ENCODE assay signal across 8 mouse cellular contexts in genomic region chr3:97811651-97812399, GRCm38 (mm10).
DNase-seq lines count a peak whose midpoint lies in the region; ATAC-seq lines count a peak whose summit lies in the region.

No protein-coding gene starts in this region.

- no peak overlapping the region for H3K9ac ChIP-seq in lung, embryonic 16.5 days (ENCODE audit: low read length)
- H3K9ac ChIP-seq in heart, embryonic 15.5 days = no peak overlapping the region
- no peak overlapping the region for H3K9ac ChIP-seq in limb, embryonic 13.5 days

- no peaks in the 10 kb centered on the region for H3K9me3 ChIP-seq in lung, embryonic 16.5 days (ENCODE audit: control insufficient read depth, low read length)
- H3K9me3 ChIP-seq in heart, embryonic 15.5 days (replicated peaks) = no peaks in the 10 kb centered on the region
- H3K9me3 ChIP-seq in limb, embryonic 13.5 days = no peaks in the 10 kb centered on the region

- H3K36me3 ChIP-seq in lung, embryonic 16.5 days (ENCODE audit: control insufficient read depth, insufficient read depth, low read length) = no peaks in the 10 kb centered on the region
- H3K36me3 ChIP-seq in heart, embryonic 15.5 days = 0 out of 2 replicates have a peak, but pooled peaks cover 4% of the 10 kb centered on the region
- no peaks in the 10 kb centered on the region for H3K36me3 ChIP-seq in limb, embryonic 13.5 days

- DNase-seq in embryo, embryonic 10 days (ENCODE audit: low spot score) = peak; percentile 19
- DNase-seq in embryo, embryonic 9.5 days (ENCODE audit: extremely low spot score) = no peak
- DNase-seq in lung, postnatal 10 days = no peak
- no peak for DNase-seq in thymus, postnatal 36 days

- H3K27ac ChIP-seq in lung, embryonic 16.5 days (ENCODE audit: low read length) = peak overlapping the region; percentile 38
- peak overlapping the region; percentile 90 for H3K27ac ChIP-seq in heart, embryonic 15.5 days
- H3K27ac ChIP-seq in limb, embryonic 13.5 days = peak overlapping the region; percentile 70; the same call in 1 of the 2 replicates

- peak; percentile 86 for ATAC-seq in lung, embryonic 16.5 days (ENCODE audit: low read depth)
- peak; percentile 90 for ATAC-seq in heart, embryonic 15.5 days (replicated peaks; ENCODE audit: insufficient number of reproducible peaks, insufficient read depth, low FRiP score, low read depth)
- peak; percentile 79 for ATAC-seq in limb, embryonic 13.5 days (ENCODE audit: low FRiP score, low read depth)
- no peak for ATAC-seq in CD4-positive, CD25-positive, alpha-beta regulatory T cell, adult 4 months

- H3K4me3 ChIP-seq in lung, embryonic 16.5 days (ENCODE audit: low read length) = no peak overlapping the region
- no peak overlapping the region for H3K4me3 ChIP-seq in heart, embryonic 15.5 days
- no peak overlapping the region for H3K4me3 ChIP-seq in limb, embryonic 13.5 days

- H3K27me3 ChIP-seq in lung, embryonic 16.5 days (ENCODE audit: control insufficient read depth, insufficient read depth, low read depth, low read length) = no peaks in the 10 kb centered on the region
- H3K27me3 ChIP-seq in heart, embryonic 15.5 days = no peaks in the 10 kb centered on the region
- no peaks in the 10 kb centered on the region for H3K27me3 ChIP-seq in limb, embryonic 13.5 days

- WGBS in lung, embryonic 16.5 days = 21% methylated on average over 7 of the region's 7 CpGs
- WGBS in heart, embryonic 15.5 days = 18% methylated on average over 7 of the region's 7 CpGs
- 27% methylated on average over 7 of the region's 7 CpGs for WGBS in limb, embryonic 13.5 days

- H3K4me1 ChIP-seq in lung, embryonic 16.5 days (replicated peaks; ENCODE audit: control insufficient read depth, insufficient read depth, low read length) = peaks cover 5% of the 10 kb centered on the region; the same call in 1 of the 2 replicates
- H3K4me1 ChIP-seq in heart, embryonic 15.5 days (replicated peaks) = peaks cover 43% of the 10 kb centered on the region
- peaks cover 22% of the 10 kb centered on the region for H3K4me1 ChIP-seq in limb, embryonic 13.5 days

- 0 out of 2 replicates have a peak overlapping the region, but pooled peaks have one; percentile 25 for H3K4me2 ChIP-seq in lung, embryonic 16.5 days (ENCODE audit: low read depth, low read length)
- H3K4me2 ChIP-seq in heart, embryonic 15.5 days = peak overlapping the region; percentile 45
- H3K4me2 ChIP-seq in limb, embryonic 13.5 days (replicated peaks) = peak overlapping the region; percentile 48

Comparison
In these comparisons a context has a peak if more than half of its experiments do, and no peak if none do; other contexts are left out.
1. H3K27ac ChIP-seq: peak in every context shown above with its lines; median percentile 90 in heart, embryonic 15.5 days; 70 in limb, embryonic 13.5 days; 38 in lung, embryonic 16.5 days.